Mouse (Mus musculus): ENCODE measurements around the gene Mrpl58. TPM values are rescaled to one million over a fixed set of nuclear protein-coding genes. Genes with fewer than 3 reads are reported as not detected.
"Not testable (repeated sequence)": the region's sequence is repeated elsewhere in the genome, so short reads cannot be mapped to it uniquely, and the experiment has no call there.

Gene Mrpl58
- polyA plus RNA-seq, 1 experiment from 2014 or later, result 192 TPM

DNA sequence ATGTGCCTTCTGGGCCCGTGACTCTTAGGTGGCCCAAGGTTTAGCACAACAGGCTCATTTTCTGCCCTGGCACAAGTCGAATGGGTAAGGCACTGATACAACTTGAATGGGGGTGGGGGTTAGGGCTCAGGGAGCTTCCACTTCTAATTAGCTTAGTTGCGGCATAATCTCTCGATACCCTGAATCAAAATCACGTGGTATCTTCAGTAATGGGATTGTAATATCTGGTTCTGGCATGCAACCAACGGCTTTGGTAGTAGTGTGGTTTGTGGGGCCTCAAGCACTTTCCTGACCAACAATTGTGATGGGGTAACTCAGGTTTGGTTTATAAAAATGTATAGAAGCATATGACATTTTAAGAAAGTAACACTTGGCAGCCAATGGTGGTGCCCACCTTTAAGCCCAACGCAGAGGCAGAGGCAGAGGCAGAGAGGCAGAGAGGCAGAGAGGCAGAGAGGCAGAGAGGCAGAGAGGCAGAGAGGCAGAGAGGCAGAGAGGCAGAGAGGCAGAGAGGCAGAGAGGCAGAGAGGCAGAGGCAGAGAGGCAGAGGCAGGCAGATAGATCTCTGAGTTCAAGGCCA lies 48.8 kb downstream of the Mrpl58 start:
- Histone ChIP-seq H3K9ac (replicated peaks) (no peak overlapping the region), H3K4me2 (replicated peaks) (no peak overlapping the region), H3K27me3 (no peaks in the 10 kb centered on the region), H3K27ac (replicated peaks) (no peak overlapping the region), H3K36me3 (no peaks in the 10 kb centered on the region), H3K4me3 (no peak overlapping the region), H3K4me1 (no peaks in the 10 kb centered on the region), H3K9me3 (no peaks in the 10 kb centered on the region)
- no peak for ATAC-seq (replicated peaks)
- 76% methylated on average over 7 of the region's 7 CpGs for WGBS

DNA sequence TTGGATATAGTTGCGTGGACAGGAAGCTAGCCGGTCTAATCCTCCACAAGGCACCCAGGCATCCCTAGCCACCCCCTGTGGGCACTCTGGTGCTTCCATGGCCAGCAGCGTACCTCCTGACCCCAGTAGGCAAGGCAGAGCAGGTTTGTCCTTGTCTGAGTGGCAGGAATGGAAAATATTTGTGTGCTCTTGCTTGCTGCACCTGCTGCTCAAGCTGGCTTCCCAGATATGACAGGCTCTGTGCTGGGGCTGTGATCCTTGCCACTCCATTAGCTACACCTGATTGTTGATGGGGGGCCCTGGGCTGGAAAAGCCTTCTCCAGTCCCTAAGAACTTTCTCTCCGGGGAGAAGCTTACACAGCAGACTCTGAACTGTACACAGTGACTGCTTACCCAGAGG lies 49.8 kb downstream of the Mrpl58 start:
- Histone ChIP-seq H3K27ac (replicated peaks) (no peak overlapping the region), H3K9ac (replicated peaks) (no peak overlapping the region), H3K27me3 (no peaks in the 10 kb centered on the region), H3K4me3 (no peak overlapping the region), H3K4me1 (no peaks in the 10 kb centered on the region), H3K36me3 (no peaks in the 10 kb centered on the region), H3K9me3 (no peaks in the 10 kb centered on the region), H3K4me2 (replicated peaks) (no peak overlapping the region)
- no peak for ATAC-seq (replicated peaks)
- WGBS, result 73% methylated on average over 4 of the region's 4 CpGs

DNA sequence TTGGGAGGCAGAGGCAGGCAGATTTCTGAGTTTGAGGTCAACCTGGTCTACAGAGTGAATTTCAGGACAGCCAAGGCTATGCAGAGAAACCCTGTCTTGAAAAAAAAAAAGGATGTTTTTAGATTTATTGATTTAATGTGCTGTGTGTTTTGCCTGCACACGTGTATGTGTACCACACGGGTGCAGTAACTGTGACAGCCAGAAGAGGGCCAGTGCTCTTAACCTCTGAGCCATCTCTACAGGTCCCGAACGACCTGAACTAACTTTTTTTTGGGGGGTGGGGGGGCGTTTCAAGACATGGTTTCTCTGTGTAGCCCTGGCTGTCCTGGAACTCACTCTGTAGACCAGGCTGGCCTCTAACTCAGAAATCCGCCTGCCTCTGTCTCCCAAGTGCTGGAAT lies 51.3 kb downstream of the Mrpl58 start:
- H3K9me3 ChIP-seq; H3K4me2 ChIP-seq (replicated peaks); H3K9ac ChIP-seq (replicated peaks); H3K36me3 ChIP-seq; ATAC-seq (replicated peaks); H3K4me1 ChIP-seq; H3K27ac ChIP-seq (replicated peaks); H3K27me3 ChIP-seq; H3K4me3 ChIP-seq: not testable (repeated sequence)
- 88% methylated on average over 6 of the region's 6 CpGs for WGBS

DNA sequence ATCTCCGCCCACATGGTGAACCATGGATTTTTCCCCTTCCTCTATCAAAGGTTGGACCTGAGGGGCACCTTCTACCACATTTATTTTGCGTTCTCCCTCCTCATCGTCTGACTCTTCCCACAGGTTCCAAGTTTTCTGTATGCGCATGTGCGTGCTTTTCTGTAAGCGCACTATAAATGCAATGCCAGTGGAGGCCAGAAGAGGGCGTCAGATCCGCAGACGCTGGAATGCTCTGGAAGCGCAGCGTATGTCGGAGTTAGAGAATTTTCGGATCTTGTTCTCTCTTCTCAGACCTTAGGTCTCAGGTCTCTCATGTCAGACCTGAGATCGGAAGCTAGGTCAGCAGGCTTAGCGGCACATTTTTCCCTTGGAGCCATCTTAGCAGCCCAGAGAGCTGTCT lies 52.1 kb downstream of the Mrpl58 start:
- H3K36me3 ChIP-seq, result no peaks in the 10 kb centered on the region
- no peak overlapping the region for H3K9ac ChIP-seq (replicated peaks)
- no peak for ATAC-seq (replicated peaks)
- no peak overlapping the region for H3K27ac ChIP-seq (replicated peaks)
- no peaks in the 10 kb centered on the region for H3K9me3 ChIP-seq
- no peaks in the 10 kb centered on the region for H3K4me1 ChIP-seq
- H3K4me3 ChIP-seq, result no peak overlapping the region
- WGBS, result 88% methylated on average over 15 of the region's 15 CpGs
- no peak overlapping the region for H3K4me2 ChIP-seq (replicated peaks)
- H3K27me3 ChIP-seq, result no peaks in the 10 kb centered on the region

DNA sequence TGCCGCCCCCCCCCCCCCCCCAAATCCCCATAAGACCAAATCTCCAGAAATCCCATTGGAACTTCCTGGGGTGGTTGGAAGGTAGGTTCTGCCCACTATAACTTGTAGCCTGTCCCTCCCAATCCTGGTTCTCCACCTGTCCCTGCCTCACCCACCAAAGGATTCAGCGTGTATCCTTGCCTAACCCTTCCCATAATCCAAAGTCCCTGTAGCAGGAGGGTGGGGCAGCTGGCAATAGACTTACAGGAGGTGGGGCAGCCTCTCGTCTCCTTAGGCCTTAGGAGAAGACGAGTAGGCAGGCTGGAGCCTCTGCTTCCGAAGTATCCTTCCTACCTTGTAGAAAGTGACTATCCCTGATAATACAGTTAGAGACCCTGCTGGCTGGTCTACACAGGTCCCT lies 52.6 kb downstream of the Mrpl58 start:
- Histone ChIP-seq H3K27me3 (no peaks in the 10 kb centered on the region), H3K4me2 (replicated peaks) (no peak overlapping the region), H3K9ac (replicated peaks) (no peak overlapping the region), H3K36me3 (no peaks in the 10 kb centered on the region), H3K9me3 (no peaks in the 10 kb centered on the region), H3K4me3 (no peak overlapping the region), H3K4me1 (no peaks in the 10 kb centered on the region), H3K27ac (replicated peaks) (no peak overlapping the region)
- WGBS, result 87% methylated on average over 5 of the region's 5 CpGs
- no peak for ATAC-seq (replicated peaks)

DNA sequence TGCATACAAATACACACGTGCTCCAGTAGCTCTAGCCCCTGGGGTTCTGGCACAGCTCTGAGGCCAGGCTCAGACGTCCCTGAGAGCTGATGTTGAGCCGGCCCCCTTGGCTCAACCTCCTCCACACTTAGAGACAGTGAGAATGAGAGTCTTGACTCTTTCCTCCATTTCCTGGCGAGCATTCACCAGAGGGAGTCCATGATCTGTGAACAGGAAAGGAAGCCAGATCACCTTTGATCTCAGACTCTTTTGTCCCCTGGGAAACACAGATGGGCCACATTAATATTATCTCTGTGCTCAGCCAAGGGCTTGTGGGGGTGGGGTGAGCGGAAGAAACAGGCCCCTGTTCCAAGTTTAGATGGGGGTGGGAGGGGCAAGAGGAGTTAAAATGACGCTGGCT lies 53.9 kb downstream of the Mrpl58 start:
- H3K4me2 ChIP-seq (replicated peaks), result no peak overlapping the region
- no peak overlapping the region for H3K4me3 ChIP-seq
- no peaks in the 10 kb centered on the region for H3K27me3 ChIP-seq

DNA sequence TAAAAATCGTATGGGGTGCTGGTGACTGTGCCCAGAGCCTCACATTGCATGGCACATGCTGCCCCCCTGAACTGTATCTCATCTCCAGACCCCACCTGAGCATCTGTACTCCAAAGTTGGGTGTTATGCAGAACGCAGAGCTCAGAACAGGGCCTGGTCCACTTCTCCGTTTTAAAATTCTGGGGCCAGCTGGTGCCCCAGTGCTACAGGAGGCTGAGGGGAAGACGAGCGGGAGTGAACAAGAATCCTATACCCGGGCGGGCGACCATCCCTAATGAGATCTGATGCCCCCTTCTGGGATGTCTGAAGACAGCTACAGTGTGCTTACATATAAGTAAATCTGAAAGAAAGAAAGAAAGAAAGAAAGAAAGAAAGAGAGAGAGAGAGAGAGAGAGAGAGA lies 57.4 kb downstream of the Mrpl58 start:
- no peak overlapping the region for H3K9ac ChIP-seq (replicated peaks)
- WGBS, result 14% methylated on average over 8 of the region's 8 CpGs
- no peaks in the 10 kb centered on the region for H3K36me3 ChIP-seq
- no peaks in the 10 kb centered on the region for H3K4me1 ChIP-seq
- no peak overlapping the region for H3K4me3 ChIP-seq
- H3K27ac ChIP-seq (replicated peaks), result no peak overlapping the region
- no peaks in the 10 kb centered on the region for H3K9me3 ChIP-seq
- H3K4me2 ChIP-seq (replicated peaks), result no peak overlapping the region
- no peaks in the 10 kb centered on the region for H3K27me3 ChIP-seq
- no peak for ATAC-seq (replicated peaks)

More for the DNA sequence above, 53.9 kb downstream of the Mrpl58 start:
- ATAC-seq (replicated peaks), result no peak
- no peak overlapping the region for H3K9ac ChIP-seq (replicated peaks)
- WGBS, result 31% methylated on average over 6 of the region's 6 CpGs
- no peak overlapping the region for H3K27ac ChIP-seq (replicated peaks)
- no peaks in the 10 kb centered on the region for H3K4me1 ChIP-seq
- no peaks in the 10 kb centered on the region for H3K36me3 ChIP-seq
- H3K9me3 ChIP-seq, result no peaks in the 10 kb centered on the region

DNA sequence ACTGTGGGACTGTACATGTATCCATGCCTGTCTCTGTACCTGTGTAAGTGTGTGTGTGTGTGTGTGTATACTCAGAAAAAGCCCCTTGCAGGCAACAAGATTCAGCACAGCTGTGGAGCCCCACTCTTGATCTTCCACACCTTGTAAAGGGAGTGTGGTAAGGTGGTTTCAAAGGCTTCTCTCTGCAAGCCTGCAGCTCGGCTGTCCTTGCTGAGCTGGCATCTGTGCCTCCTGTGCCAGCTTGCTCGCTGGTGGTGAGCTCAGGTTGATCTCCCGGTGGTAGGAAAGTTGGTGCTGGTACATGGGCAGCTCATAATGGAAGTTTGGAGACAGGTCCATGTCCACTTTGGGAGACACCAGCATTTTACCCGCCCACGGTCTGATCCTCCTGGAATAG lies 58.3 kb downstream of the Mrpl58 start:
- H3K36me3 ChIP-seq, result no peaks in the 10 kb centered on the region
- ATAC-seq (replicated peaks), result no peak
- H3K27me3 ChIP-seq, result no peaks in the 10 kb centered on the region
- H3K4me3 ChIP-seq, result no peak overlapping the region
- no peak overlapping the region for H3K4me2 ChIP-seq (replicated peaks)
- 79% methylated on average over 5 of the region's 5 CpGs for WGBS
- no peaks in the 10 kb centered on the region for H3K4me1 ChIP-seq
- no peak overlapping the region for H3K27ac ChIP-seq (replicated peaks)
- no peak overlapping the region for H3K9ac ChIP-seq (replicated peaks)
- H3K9me3 ChIP-seq, result no peaks in the 10 kb centered on the region

Small RNA genes within 50 kb of the gene (microRNA-seq; reads per million reads assigned to microRNA genes)
- not detected for gene Mir3968

Other genes with a start within 250 kb of the Mrpl58 start
- gene Slc9a3r1, start 240.4 kb upstream of the Mrpl58 start, polyA plus RNA-seq (2015; fragmentation: Nextera tagmentation; extraction: Ambion mirVana), result 45.8 and 50.5 TPM in 2 replicates
- gene Tmem104, start 216.3 kb upstream of the Mrpl58 start, polyA plus RNA-seq (2015; fragmentation: Nextera tagmentation; extraction: Ambion mirVana), result 10.8 and 12.4 TPM in 2 replicates
- 19.0 and 24.1 TPM in 2 replicates for gene Nat9, start 215.9 kb upstream of the Mrpl58 start, polyA plus RNA-seq (2015; fragmentation: Nextera tagmentation; extraction: Ambion mirVana)
- 0.22 and 0.23 TPM in 2 replicates for gene Grin2c, start 136.5 kb upstream of the Mrpl58 start, polyA plus RNA-seq (2015; fragmentation: Nextera tagmentation; extraction: Ambion mirVana)
- gene Fdxr, start 126.7 kb upstream of the Mrpl58 start, polyA plus RNA-seq (2015; fragmentation: Nextera tagmentation; extraction: Ambion mirVana), result 23.9 and 24.0 TPM in 2 replicates
- 0.37 TPM in 2 replicates for gene Fads6, start 106.1 kb upstream of the Mrpl58 start, polyA plus RNA-seq (2015; fragmentation: Nextera tagmentation; extraction: Ambion mirVana)
- gene Otop2, start 96.6 kb upstream of the Mrpl58 start, polyA plus RNA-seq (2015; fragmentation: Nextera tagmentation; extraction: Ambion mirVana), result 0.08 TPM in 1 of 2 replicates, not detected in the other
- 0.05 TPM in 1 of 2 replicates, not detected in the other for gene Ush1g, start 81.7 kb upstream of the Mrpl58 start, polyA plus RNA-seq (2015; fragmentation: Nextera tagmentation; extraction: Ambion mirVana)
- gene Otop3, start 69.0 kb upstream of the Mrpl58 start, polyA plus RNA-seq (2015; fragmentation: Nextera tagmentation; extraction: Ambion mirVana), result 0.10 and 0.25 TPM in 2 replicates
- 48.9 and 50.3 TPM in 2 replicates for gene Hid1, start 36.0 kb upstream of the Mrpl58 start, polyA plus RNA-seq (2015; fragmentation: Nextera tagmentation; extraction: Ambion mirVana)
- gene Cdr2l, start 21.8 kb upstream of the Mrpl58 start, polyA plus RNA-seq (2015; fragmentation: Nextera tagmentation; extraction: Ambion mirVana), result 20.9 and 21.2 TPM in 2 replicates
- 722 and 770 TPM in 2 replicates for gene Atp5h, start 16.2 kb downstream of the Mrpl58 start, polyA plus RNA-seq (2015; fragmentation: Nextera tagmentation; extraction: Ambion mirVana)
- 23.6 and 26.3 TPM in 2 replicates for gene Kctd2, start 16.4 kb downstream of the Mrpl58 start, polyA plus RNA-seq (2015; fragmentation: Nextera tagmentation; extraction: Ambion mirVana)
- gene Trim80, start 36.8 kb downstream of the Mrpl58 start, polyA plus RNA-seq (2015; fragmentation: Nextera tagmentation; extraction: Ambion mirVana), result not detected in 2 replicates
- gene Slc16a5, start 58.7 kb downstream of the Mrpl58 start, polyA plus RNA-seq (2015; fragmentation: Nextera tagmentation; extraction: Ambion mirVana), result 0.10 TPM in 1 of 2 replicates, not detected in the other
- 15.6 and 16.1 TPM in 2 replicates for gene Armc7, start 71.9 kb downstream of the Mrpl58 start, polyA plus RNA-seq (2015; fragmentation: Nextera tagmentation; extraction: Ambion mirVana)
- 94.3 and 102 TPM in 2 replicates for gene Nt5c, start 88.1 kb downstream of the Mrpl58 start, polyA plus RNA-seq (2015; fragmentation: Nextera tagmentation; extraction: Ambion mirVana)
- 1,941 and 1,977 TPM in 2 replicates for gene Jpt1, start 110.6 kb downstream of the Mrpl58 start, polyA plus RNA-seq (2015; fragmentation: Nextera tagmentation; extraction: Ambion mirVana)
- gene Sumo2, start 132.5 kb downstream of the Mrpl58 start, polyA plus RNA-seq (2015; fragmentation: Nextera tagmentation; extraction: Ambion mirVana), result 1,191 and 1,214 TPM in 2 replicates
- gene Nup85, start 160.7 kb downstream of the Mrpl58 start, polyA plus RNA-seq (2015; fragmentation: Nextera tagmentation; extraction: Ambion mirVana), result 127 and 138 TPM in 2 replicates
- gene Mrps7, start 200.2 kb downstream of the Mrpl58 start, polyA plus RNA-seq (2015; fragmentation: Nextera tagmentation; extraction: Ambion mirVana), result 70.3 and 73.6 TPM in 2 replicates
- 28.1 and 28.2 TPM in 2 replicates for gene Gga3, start 200.3 kb downstream of the Mrpl58 start, polyA plus RNA-seq (2015; fragmentation: Nextera tagmentation; extraction: Ambion mirVana)
- gene Mif4gd, start 209.2 kb downstream of the Mrpl58 start, polyA plus RNA-seq (2015; fragmentation: Nextera tagmentation; extraction: Ambion mirVana), result 9.1 and 11.4 TPM in 2 replicates
- gene Slc25a19, start 224.5 kb downstream of the Mrpl58 start, polyA plus RNA-seq (2015; fragmentation: Nextera tagmentation; extraction: Ambion mirVana), result 55.3 and 56.1 TPM in 2 replicates

Data from forebrain, embryonic 15.5 days (tissue).